Mouse (Mus musculus) urinary bladder, postnatal 36 days (tissue): ENCODE data around the gene Evl.

Experiments used
- DNase-seq, 2 experiments: peaks; one replicate each; pipeline ENCODE4 v3.0.0; 2022; ENCODE audit warnings: low spot score in 2 of 2, mixed read lengths in 1 of 2

Gene Evl

GRCm38 (mm10) chr12:108646234-108646633, 91.7 kb downstream of the Evl start:
- DNase-seq, result no peak

GRCm38 (mm10) chr12:108647784-108648183, 93.3 kb downstream of the Evl start:
- DNase-seq, result no peak

- peak in 1 of 2 experiments; percentile 59 for DNase-seq
These were observed 96.6 kb downstream of the Evl start for GRCm38 (mm10) chr12:108651053-108651660.

DNA sequence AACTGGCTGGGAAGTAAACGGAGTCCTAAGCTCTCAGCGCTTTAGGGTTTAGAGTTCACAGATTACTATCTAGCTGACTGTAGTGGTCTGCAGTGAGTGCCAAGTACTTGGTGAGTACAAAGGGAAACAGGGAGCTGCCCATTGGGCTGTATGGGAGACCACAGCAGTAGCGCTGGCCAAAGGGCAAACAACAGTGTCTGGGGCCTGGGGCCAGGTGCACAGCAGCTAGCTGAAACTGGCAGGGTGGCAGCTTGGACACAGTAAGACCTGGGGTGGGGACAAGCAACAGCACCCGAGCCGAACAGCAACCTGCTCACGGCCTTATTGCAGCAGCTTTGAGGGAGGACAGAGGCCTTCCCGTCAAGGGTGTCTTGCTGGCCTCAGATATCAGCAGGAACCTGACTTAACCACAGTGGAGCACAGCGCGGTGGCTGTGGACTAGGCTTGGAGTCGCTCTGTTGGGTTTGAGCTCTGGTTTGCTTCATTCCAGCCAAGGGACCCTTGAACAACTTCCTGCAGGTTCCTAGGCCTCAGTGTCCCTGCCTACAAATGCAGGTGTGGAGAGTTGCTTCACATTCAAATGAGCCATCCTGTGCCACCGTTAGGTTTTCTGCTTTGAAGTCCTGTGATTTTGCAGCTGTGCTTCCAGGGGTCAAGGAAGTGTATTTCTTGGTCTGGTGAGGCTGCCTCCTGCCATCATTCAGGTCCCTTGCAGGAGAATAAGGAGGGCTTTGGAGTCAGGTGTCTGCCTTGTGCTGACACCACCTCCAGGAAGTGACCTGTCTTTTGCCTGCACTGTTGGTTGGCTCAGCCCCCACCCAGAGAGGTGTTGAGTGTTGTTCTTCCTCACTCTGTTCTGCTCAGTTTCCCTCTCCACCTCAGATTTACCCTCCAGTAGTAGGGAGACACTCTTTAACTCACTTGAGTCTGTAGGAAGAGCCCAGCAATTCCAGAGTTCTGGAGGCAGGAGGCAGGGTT, 99.1 kb downstream of the Evl start:
- no peak for DNase-seq

- DNase-seq, result peak; percentile 39 to 44
These were observed 102.8 kb downstream of the Evl start for GRCm38 (mm10) chr12:108657350-108657749.

GRCm38 (mm10) chr12:108668606-108669235, 114.2 kb downstream of the Evl start:
- DNase-seq, result no peak

- DNase-seq, result no peak
These were observed 117.0 kb downstream of the Evl start for GRCm38 (mm10) chr12:108671541-108671940.

DNA sequence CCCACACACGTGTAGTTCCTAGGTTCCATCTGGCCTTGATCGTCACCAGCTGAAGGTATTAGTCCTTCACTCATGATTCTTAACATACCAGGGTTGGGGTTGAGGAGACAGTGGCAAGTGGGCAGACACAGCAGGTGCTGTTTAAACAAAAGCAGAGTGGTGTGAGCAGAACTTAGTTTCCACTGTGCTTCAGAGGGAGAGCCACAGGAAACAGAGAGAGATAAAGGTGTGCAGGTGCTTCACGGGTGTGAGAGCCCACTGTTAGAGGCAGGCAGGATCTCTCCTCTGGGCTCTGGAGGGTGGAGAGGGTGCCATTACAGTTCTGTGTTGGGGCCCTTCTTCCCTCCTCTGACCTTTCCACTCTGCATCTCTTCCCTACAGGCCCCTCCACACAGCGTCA, 118.4 kb downstream of the Evl start:
- DNase-seq, result no peak

GRCm38 (mm10) chr12:108673546-108673945, 119.0 kb downstream of the Evl start:
- DNase-seq, result no peak

DNA sequence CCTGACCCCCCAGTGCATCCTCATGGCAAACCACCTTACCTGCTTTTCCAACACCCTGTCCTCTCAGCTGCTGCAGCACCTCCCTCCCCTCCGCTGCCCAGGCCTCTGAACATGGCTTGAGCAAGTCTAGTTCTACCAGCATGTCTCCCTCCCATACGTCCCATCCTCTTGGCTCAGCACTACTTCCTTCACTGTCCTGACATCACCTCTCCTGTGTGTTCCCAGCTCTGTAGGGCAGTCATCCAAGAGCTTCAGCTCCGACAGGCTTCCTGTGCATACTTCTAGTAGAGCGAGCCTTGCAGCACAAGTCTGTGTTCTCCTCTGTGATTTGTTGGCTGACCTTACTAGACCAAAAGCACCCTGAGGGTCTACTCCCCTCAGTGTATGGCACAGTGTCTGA, 120.0 kb downstream of the Evl start:
- DNase-seq, result no peak

DNA sequence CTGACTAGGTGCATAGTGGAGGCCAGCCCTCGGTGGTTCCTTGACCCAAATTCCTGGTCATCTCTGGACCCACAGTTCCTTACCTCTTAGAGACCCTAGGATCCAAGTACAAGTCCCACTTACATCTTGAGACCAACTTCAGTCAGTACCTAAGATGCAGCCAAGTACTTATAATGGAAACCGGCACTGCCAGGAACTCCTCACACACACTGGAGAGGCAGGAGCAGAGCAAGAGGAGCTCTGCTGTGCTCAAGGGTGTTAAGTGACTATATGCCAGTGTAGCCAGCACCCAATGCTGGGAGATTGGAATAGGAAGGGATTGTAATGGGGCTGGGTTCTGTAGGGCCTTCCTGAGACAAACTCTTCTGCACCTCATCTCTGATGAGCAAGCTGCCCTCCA, 120.4 kb downstream of the Evl start:
- no peak for DNase-seq

- DNase-seq, result no peak
These were observed 121.3 kb downstream of the Evl start for GRCm38 (mm10) chr12:108675614-108676401.

DNA sequence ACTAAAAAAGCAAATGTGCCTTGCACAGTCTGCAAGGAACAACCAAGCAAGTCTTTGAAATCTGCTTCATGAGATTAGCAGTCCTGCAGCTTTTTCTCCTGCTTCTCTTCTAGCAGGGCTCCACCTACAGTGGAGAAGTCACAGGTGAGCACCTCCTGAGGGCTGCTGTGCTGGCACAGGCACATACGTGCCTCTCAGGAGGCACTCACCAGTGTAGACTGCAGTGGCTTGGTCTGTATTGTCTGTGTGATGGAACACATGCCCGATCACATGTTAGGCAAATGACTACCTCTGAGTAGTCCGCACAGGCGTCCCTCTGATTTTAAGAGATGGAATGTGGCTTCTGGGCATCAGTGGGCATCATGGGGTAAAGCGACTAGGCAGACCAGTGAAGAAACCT, 122.6 kb downstream of the Evl start:
- no peak for DNase-seq

GRCm38 (mm10) chr12:108678366-108678765, 123.8 kb downstream of the Evl start:
- DNase-seq, result no peak

GRCm38 (mm10) chr12:108680861-108681260, 126.3 kb downstream of the Evl start:
- DNase-seq, result no peak

- DNase-seq, result no peak
These were observed 127.9 kb downstream of the Evl start for GRCm38 (mm10) chr12:108682240-108683023.

DNA sequence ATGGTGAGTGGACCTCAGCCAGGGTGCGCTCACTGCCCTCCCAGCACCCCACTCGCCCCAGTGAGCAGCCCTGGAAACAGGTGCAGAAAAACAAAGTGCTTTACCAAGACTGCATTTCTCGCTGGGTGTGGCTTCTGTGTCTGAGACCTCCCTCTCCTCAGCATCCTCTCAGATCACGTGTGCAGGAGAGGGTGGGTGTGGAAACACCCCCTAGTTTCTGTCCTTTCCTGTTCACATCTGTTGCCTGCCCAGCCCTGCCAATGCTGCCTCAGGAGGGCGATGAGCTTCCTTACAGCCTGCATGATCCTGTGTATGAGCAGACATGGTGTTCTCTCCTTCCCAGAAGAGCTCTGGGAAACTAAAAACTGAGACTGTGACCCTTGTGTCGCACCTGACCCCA, 131.9 kb downstream of the Evl start:
- DNase-seq, result no peak

- DNase-seq, result no peak
These were observed 132.4 kb downstream of the Evl start for GRCm38 (mm10) chr12:108686926-108687325.

GRCm38 (mm10) chr12:108689167-108689566, 134.6 kb downstream of the Evl start:
- no peak for DNase-seq

DNA sequence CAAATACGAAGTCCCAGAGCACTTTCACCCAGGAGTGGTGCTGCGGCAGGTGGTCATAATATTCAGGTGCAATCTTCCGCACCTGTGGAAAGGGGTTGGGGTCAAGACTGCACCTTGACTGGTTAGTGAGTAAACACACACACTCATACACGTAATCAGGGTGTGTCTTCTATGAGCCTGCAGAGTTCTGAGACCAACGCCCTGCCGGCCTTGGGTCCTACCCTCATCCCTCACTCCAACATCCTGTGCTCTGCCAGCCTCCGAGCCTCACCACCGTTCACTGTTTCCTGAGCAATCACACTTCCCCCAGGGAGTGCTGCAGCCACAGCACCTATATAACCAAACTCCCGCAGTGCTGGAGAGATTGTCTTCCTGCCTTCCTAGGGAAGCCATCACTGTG, 136.0 kb downstream of the Evl start:
- DNase-seq, result no peak

DNA sequence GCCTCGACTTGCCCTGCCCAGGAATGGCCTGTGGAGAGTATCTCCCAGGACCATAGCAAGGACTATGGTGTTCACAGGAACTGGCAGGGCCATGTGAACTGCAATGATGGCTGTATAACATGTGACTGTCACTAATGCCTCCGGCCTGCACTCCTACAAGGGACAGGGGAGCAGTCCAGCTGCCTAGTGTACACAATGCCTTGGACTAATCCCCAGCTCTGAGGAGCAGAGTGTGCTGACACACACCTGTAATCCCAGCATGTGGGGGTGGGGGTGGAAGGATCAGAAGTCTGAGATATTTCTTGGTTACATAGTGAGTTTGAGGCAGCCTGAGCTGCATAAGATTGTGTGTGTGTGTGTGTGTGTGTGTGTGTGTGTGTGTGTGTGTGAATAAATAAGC, 139.1 kb downstream of the Evl start:
- DNase-seq, result no peak
